Mouse (Mus musculus) kidney, postnatal 0 days (tissue): ENCODE measurements at regions not wholly inside any gene's neighbourhood (a gene's known extent, or its start where the extent isn't known, plus 50 kb on each side); places are given as distances from the start of the nearest gene placed in this dataset.
A peak's percentile ranks its signal among the peaks of the same experiment; 100 is the strongest.

Experiments used
- ATAC-seq: fragments of 200-750 bp; cut with Nextera tagmentation; replicated peaks from 2 replicates; pipeline ENCODE4 v1.8.0; 2017; ENCODE audit warnings: low read depth, moderate number of reproducible peaks, moderate TSS enrichment, moderate library complexity; ENCODE audit not compliant: low FRiP score
- DNase-seq: peaks from one replicate; pipeline ENCODE4 v3.0.0-alpha.2; 2016; ENCODE audit warnings: low spot score
- H3K27ac ChIP-seq: fragments of 300-500 bp; sonication (generic); 2 replicates; pipeline ENCODE4 v1.5.1; 2014; ENCODE audit warnings: mild to moderate bottlenecking
- H3K27me3 ChIP-seq: fragments of 300-500 bp; sonication (generic); 2 replicates; pipeline ENCODE4 v1.6.1; 2014; ENCODE audit warnings: low read length, mixed read lengths; ENCODE audit not compliant: insufficient read depth
- H3K36me3 ChIP-seq: fragments of 300-500 bp; sonication (generic); 2 replicates; pipeline ENCODE4 v1.6.1; 2014; ENCODE audit warnings: low read length, mixed read lengths; ENCODE audit not compliant: insufficient read depth
- H3K4me1 ChIP-seq: fragments of 300-500 bp; sonication (generic); replicated peaks from 2 replicates; pipeline ENCODE4 v1.6.1; 2014; ENCODE audit warnings: antibody characterized with exemption, low read length, mixed read lengths; ENCODE audit not compliant: insufficient read depth
- H3K4me2 ChIP-seq: fragments of 300-500 bp; sonication (generic); 2 replicates; pipeline ENCODE4 v1.6.1; 2014; ENCODE audit warnings: mild to moderate bottlenecking, low read length, moderate library complexity, mixed read lengths
- H3K4me3 ChIP-seq: fragments of 300-500 bp; sonication (generic); replicated peaks from 2 replicates; pipeline ENCODE4 v1.5.1; 2014; ENCODE audit warnings: low read depth, low read length
- H3K9ac ChIP-seq: fragments of 300-500 bp; sonication (generic); 2 replicates; pipeline ENCODE4 v1.6.1; 2014; ENCODE audit warnings: low read depth, low read length
- H3K9me3 ChIP-seq: fragments of 300-500 bp; sonication (generic); replicated peaks from 2 replicates; pipeline ENCODE4 v1.6.1; 2016; ENCODE audit warnings: low read length, inconsistent platforms, mixed read lengths
- CTCF ChIP-seq: IDR thresholded peaks from 2 replicates; pipeline ENCODE4 v1.5.1; 2016; ENCODE audit warnings: antibody characterized with exemption, low read depth, mild to moderate bottlenecking, moderate library complexity
- WGBS: fragments of 180-500 bp; shearing (Covaris S2); extraction: QIAGEN DNeasy Blood & Tissue Kit; methylation state at CpG from one replicate; pipeline ENCODE4 v1.1.7; 2014; 5-methylcytosine and 5-hydroxymethylcytosine counted together

DNA sequence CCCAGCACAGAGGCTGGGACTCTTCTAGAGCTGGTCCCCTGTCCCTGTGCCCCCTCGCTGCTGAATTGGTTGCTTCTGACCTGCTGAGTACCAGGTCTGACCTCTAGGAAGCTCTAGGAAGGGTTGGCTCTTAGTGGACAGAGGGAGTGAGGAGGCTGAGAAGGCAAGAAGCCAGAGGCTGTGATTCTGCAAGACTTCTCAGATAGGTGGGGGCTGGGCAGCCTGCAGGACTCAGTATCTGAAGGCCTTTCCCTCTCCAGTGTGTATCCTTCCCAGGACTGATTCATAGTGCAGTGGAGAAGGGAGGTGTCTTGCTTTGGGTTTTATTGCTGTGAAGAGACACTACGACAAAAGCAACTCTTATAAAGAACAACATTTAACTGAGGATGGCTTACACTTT lies 106.6 kb downstream of the Olfm1 start:
- H3K4me2 ChIP-seq = no peak overlapping the region
- 0 out of 2 replicates have a peak, but pooled peaks cover 6% of the 10 kb centered on the region for H3K4me1 ChIP-seq
- no peak overlapping the region for H3K4me3 ChIP-seq
- ATAC-seq (no peak), DNase-seq (no peak)
- no peak overlapping the region for H3K27ac ChIP-seq
- H3K27me3 ChIP-seq = no peaks in the 10 kb centered on the region
- H3K36me3 ChIP-seq = no peaks in the 10 kb centered on the region
- WGBS = 71% methylated on average over 2 of the region's 2 CpGs
- no peak overlapping the region for H3K9ac ChIP-seq
- no peak for TF ChIP-seq CTCF
- H3K9me3 ChIP-seq = no peaks in the 10 kb centered on the region

DNA sequence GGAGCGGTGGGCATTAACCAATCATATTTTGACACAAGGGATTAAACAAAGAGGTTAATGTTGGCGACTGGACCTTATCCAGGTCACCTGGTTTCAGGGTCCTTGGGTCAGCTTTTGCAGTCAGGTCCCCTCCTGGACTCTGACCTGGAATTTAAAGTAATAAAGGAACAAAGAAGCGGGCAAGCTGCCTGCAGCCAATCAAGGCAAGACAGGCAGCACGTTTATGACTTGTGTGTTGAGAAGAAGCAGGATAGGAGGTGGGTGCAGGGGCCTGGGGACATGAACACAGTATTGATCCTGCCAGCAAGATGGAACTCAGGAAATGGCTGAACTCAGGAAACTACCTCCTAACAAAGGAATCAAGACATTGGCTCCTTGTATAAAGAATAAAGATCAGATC lies 108.5 kb downstream of the Olfm1 start:
- Histone ChIP-seq H3K9me3 (no peaks in the 10 kb centered on the region), H3K4me1 (no peaks in the 10 kb centered on the region), H3K27ac (no peak overlapping the region), H3K4me3 (no peak overlapping the region), H3K9ac (no peak overlapping the region), H3K4me2 (no peak overlapping the region), H3K27me3 (no peaks in the 10 kb centered on the region), H3K36me3 (no peaks in the 10 kb centered on the region)
- WGBS = 52% methylated on average over 4 of the region's 4 CpGs
- TF ChIP-seq CTCF = no peak
- DNase-seq (no peak), ATAC-seq (no peak)

DNA sequence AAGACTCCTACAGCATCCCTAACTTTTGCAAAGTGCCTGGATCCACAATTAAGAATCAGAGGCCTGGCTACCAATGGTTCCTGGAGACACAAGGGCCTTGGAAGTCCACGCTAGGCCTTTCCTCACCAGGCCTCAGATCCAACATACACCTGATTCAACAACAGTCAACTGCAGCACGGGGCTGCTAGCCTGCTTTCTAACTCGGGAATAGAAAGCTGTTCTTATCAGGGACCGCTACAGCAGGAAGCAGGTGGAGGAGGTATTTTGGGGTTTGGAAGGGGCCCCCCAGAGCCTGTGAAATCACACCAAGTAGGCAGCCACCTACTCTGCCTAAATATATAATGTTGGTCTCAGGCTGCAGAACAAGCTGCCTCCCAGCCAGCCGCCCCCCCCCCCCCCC lies 111.1 kb downstream of the Olfm1 start:
- DNase-seq (no peak), ATAC-seq (no peak)

DNA sequence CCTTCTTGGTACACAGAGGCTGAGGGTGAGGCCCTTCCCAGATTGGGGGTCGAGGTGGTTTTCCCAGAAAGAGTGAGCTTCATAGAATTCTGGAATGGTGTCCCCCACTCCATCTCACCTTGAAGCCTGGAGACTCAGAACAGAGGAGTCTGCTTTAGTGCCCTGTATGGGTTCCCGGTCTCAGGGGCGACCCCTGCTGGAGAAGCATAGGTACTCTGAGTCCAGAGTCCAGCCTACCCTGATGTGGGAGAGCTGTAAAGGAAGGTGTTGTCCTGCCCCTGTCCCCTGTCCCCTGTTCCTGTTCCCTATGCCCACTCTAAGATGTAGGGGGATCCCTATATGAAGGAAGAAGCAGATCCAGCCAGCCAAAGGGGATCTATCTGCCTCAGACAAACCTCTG lies 111.9 kb downstream of the Olfm1 start:
- Histone ChIP-seq H3K4me1 (no peaks in the 10 kb centered on the region), H3K4me3 (no peak overlapping the region), H3K36me3 (no peaks in the 10 kb centered on the region), H3K27ac (no peak overlapping the region), H3K4me2 (no peak overlapping the region), H3K9ac (no peak overlapping the region), H3K27me3 (no peaks in the 10 kb centered on the region), H3K9me3 (no peaks in the 10 kb centered on the region)
- no peak; the same call in 1 of the 2 replicates for ATAC-seq
- peak; percentile 74 for DNase-seq
- WGBS = 5% methylated on average over 3 of the region's 3 CpGs
- TF ChIP-seq CTCF = peak; percentile 84

More for the DNA sequence above, 111.1 kb downstream of the Olfm1 start:
- Histone ChIP-seq H3K9ac (no peak overlapping the region), H3K4me1 (no peaks in the 10 kb centered on the region), H3K27ac (no peak overlapping the region), H3K4me3 (no peak overlapping the region), H3K27me3 (no peaks in the 10 kb centered on the region), H3K4me2 (no peak overlapping the region), H3K36me3 (no peaks in the 10 kb centered on the region), H3K9me3 (no peaks in the 10 kb centered on the region)
- WGBS = 91% methylated on average over 5 of the region's 5 CpGs
- TF ChIP-seq CTCF = no peak

DNA sequence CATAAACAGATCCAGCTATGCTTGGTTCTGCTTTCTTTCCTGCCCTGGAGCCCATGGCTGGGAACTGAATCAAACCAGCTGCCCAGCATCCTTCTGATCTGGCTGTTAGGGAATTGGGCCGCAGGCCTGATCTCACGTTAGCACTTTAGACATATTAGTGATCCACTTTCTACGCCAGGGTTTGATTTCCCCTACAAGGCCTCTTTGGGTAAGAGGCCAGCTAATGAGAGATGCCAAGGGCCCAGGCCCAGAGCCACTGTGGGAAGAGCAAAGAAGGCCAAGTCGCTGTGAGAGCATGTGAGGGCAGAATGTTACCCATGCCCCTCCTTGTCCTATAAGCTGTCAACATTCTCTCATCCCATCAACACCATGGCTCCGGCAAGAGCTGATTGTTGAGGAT lies 116.3 kb downstream of the Olfm1 start:
- H3K27me3 ChIP-seq = no peaks in the 10 kb centered on the region
- H3K9ac ChIP-seq = no peak overlapping the region
- TF ChIP-seq CTCF = no peak
- ATAC-seq = no peak
- no peak overlapping the region for H3K27ac ChIP-seq
- H3K36me3 ChIP-seq = no peaks in the 10 kb centered on the region
- no peaks in the 10 kb centered on the region for H3K9me3 ChIP-seq
- no peaks in the 10 kb centered on the region for H3K4me1 ChIP-seq
- H3K4me2 ChIP-seq = no peak overlapping the region
- 84% methylated on average over 5 of the region's 5 CpGs for WGBS
- no peak for DNase-seq
- no peak overlapping the region for H3K4me3 ChIP-seq

DNA sequence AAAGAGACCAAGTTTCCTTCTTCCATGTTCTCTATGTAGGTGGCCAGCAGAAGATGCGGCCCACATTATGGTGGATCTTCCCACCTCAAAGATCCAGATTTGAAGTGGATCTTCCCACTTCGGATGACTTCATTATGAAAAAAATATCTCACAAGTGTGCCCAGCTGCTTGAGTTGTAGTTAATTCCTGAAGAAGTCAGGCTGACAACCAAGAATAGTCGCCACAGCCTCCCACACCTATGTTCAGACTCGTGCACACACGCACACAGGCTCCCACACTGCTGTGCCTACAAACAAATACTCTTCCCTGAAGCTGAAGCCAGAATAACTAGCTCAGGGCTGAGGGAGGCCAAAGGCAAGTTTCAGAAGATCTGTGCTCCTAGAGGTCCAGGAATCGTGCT lies 119.4 kb downstream of the Olfm1 start:
- Histone ChIP-seq H3K9ac (no peak overlapping the region), H3K27me3 (no peaks in the 10 kb centered on the region), H3K36me3 (no peaks in the 10 kb centered on the region), H3K4me3 (no peak overlapping the region), H3K4me2 (no peak overlapping the region), H3K9me3 (no peaks in the 10 kb centered on the region), H3K27ac (no peak overlapping the region), H3K4me1 (no peaks in the 10 kb centered on the region)
- WGBS = 81% methylated on average over 6 of the region's 6 CpGs
- ATAC-seq (no peak), DNase-seq (no peak)
- TF ChIP-seq CTCF = no peak

DNA sequence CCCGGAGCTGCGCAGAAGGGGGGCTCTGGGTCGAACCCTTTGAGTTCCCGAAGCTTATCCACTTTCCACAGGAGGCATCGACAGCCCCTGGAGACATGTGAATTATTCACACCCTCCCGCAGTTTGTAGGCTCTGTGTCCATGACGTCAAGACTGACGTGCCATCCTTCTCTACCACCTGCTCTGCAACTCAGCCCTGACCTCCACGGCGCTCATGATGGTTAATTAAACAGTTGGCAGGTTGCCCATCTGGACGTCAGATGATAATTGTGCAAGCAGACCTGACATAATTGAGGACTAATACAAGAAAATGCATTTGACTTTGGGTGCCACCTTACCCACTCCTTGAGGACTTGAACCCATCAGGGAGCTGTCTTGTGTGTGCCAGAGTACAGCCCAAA lies 121.1 kb upstream of the Ppp1r26 start:
- no peak overlapping the region for H3K4me2 ChIP-seq
- ATAC-seq (no peak), DNase-seq (no peak)
- no peaks in the 10 kb centered on the region for H3K9me3 ChIP-seq
- 50% methylated on average over 11 of the region's 11 CpGs for WGBS
- H3K9ac ChIP-seq = no peak overlapping the region
- no peak for TF ChIP-seq CTCF
- H3K27me3 ChIP-seq = no peaks in the 10 kb centered on the region
- no peak overlapping the region for H3K4me3 ChIP-seq
- H3K36me3 ChIP-seq = no peaks in the 10 kb centered on the region
- no peak overlapping the region for H3K27ac ChIP-seq
- H3K4me1 ChIP-seq = no peaks in the 10 kb centered on the region
